Mouse (Mus musculus) heart, embryonic 16.5 days (tissue): ENCODE results near the gene Fars2. TPM values are rescaled to one million over a fixed set of nuclear protein-coding genes. Genes with fewer than 3 reads are reported as not detected.

Experiments
- ATAC-seq: fragments of 200-750 bp; cut with Nextera tagmentation; replicated peaks from 2 replicates; pipeline ENCODE4 v1.8.0; 2017; ENCODE audit warnings: moderate number of reproducible peaks; ENCODE audit not compliant: insufficient read depth, low FRiP score; ENCODE audit errors: extremely low read depth
- H3K27ac ChIP-seq: fragments of 300-500 bp; sonication (generic); 2 replicates; pipeline ENCODE4 v1.5.1; 2014; ENCODE audit warnings: mild to moderate bottlenecking, low read length, control low read depth, moderate library complexity
- H3K27me3 ChIP-seq: fragments of 300-500 bp; sonication (generic); 2 replicates; pipeline ENCODE4 v1.6.1; 2014; ENCODE audit warnings: low read length, mixed read lengths; ENCODE audit not compliant: control insufficient read depth, insufficient read depth
- H3K36me3 ChIP-seq: fragments of 300-500 bp; sonication (generic); 2 replicates; pipeline ENCODE4 v1.6.1; 2014; ENCODE audit not compliant: control insufficient read depth, insufficient read depth
- H3K4me1 ChIP-seq: fragments of 300-500 bp; sonication (generic); 2 replicates; pipeline ENCODE4 v1.6.1; 2014; ENCODE audit warnings: low read length, mixed read lengths; ENCODE audit not compliant: control insufficient read depth, insufficient read depth
- H3K4me2 ChIP-seq: fragments of 300-500 bp; sonication (generic); 2 replicates; pipeline ENCODE4 v1.6.1; 2014; ENCODE audit warnings: low read depth, mild to moderate bottlenecking, control low read depth, low read length
- H3K4me3 ChIP-seq: fragments of 300-500 bp; sonication (generic); 2 replicates; pipeline ENCODE4 v1.5.1; 2014; ENCODE audit warnings: mild to moderate bottlenecking, control low read depth, low read length
- H3K9ac ChIP-seq: fragments of 300-500 bp; sonication (generic); 2 replicates; pipeline ENCODE4 v1.6.1; 2014; ENCODE audit warnings: low read length, control low read depth
- H3K9me3 ChIP-seq: fragments of 300-500 bp; sonication (generic); replicated peaks from 2 replicates; pipeline ENCODE4 v1.6.1; 2016; ENCODE audit warnings: low read length; ENCODE audit not compliant: control insufficient read depth
- WGBS: fragments of 180-500 bp; shearing (Covaris S2); extraction: QIAGEN DNeasy Blood & Tissue Kit; methylation state at CpG from one replicate; pipeline ENCODE4 v1.1.7; 2014; 5-methylcytosine and 5-hydroxymethylcytosine counted together
- polyA plus RNA-seq: library from polyadenylated mRNA; unstranded; fragments of >200 nt; fragmentation: Nextera tagmentation; extraction: Ambion mirVana; gene quantifications from 2 replicates; pipeline ENCODE4 v1.2.1, GENCODE M21; 2015

The Fars2 gene
- polyA plus RNA-seq, 1 experiment from 2014 or later = 71.5 TPM

DNA sequence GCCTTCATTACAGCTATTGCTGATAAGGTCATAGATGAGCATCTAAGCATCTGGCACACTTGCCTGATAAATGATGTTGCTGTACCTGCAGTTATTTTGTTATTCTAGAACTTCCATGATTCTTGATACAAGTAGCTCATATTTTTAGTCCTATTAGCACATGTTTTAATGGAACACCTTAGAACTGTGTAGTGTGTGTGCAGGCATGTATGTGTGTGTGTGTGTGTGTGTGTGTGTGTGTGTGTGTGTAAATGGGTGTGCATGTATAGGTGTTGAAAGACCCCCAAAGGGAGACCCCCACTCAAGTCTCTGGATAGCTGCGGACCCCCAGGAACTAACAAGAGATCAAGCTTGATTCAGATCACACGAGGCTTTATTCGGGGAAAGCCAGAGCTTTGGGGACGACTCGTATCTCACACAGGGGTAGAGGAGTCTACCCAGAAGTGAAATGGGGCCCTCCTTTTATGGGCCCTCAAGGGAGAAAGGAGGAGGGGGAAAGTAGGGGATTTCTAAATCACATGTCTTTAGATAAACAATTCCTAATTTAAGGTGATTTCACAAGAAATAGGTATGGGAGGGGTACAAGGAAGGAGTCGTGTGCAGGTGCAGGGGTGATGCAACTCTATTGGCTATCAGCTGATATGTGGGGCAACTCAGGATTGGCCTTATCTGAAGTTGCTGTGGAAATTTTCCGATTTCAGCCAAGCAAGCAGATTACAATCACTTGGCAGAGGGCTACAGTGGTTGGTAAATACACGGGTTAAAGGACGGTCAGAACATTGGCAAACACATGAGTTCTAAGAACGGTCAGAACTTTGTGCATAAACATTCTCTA lies 503.5 kb downstream of the Fars2 start:
- H3K9me3 ChIP-seq = peaks cover under 1% of the 10 kb centered on the region; the same call in 1 of the 2 replicates
- no peaks in the 10 kb centered on the region for H3K36me3 ChIP-seq
- 81% methylated on average over 10 of the region's 10 CpGs for WGBS
- no peak overlapping the region for H3K4me2 ChIP-seq
- no peak for ATAC-seq
- H3K4me3 ChIP-seq = no peak overlapping the region
- H3K9ac ChIP-seq = no peak overlapping the region
- no peaks in the 10 kb centered on the region for H3K4me1 ChIP-seq
- H3K27me3 ChIP-seq = no peaks in the 10 kb centered on the region
- H3K27ac ChIP-seq = no peak overlapping the region

- ATAC-seq = no peak
- WGBS = 87% methylated on average over 1 of the region's 1 CpGs
- no peak overlapping the region for H3K4me3 ChIP-seq
These were observed 504.1 kb downstream of the Fars2 start for GRCm38 (mm10) chr13:36621333-36621659.

GRCm38 (mm10) chr13:36623556-36623955 lies 506.3 kb downstream of the Fars2 start:
- Histone ChIP-seq H3K4me3 (no peak overlapping the region), H3K36me3 (no peaks in the 10 kb centered on the region), H3K9me3 (peaks cover 5% of the 10 kb centered on the region), H3K9ac (no peak overlapping the region), H3K27ac (no peak overlapping the region), H3K4me1 (no peaks in the 10 kb centered on the region), H3K27me3 (no peaks in the 10 kb centered on the region), H3K4me2 (no peak overlapping the region)
- no peak for ATAC-seq
- 78% methylated on average over 1 of the region's 1 CpGs for WGBS

More at GRCm38 (mm10) chr13:36621333-36621659, 504.1 kb downstream of the Fars2 start:
- Histone ChIP-seq H3K9me3 (peaks cover 5% of the 10 kb centered on the region), H3K36me3 (no peaks in the 10 kb centered on the region), H3K9ac (no peak overlapping the region), H3K4me1 (no peaks in the 10 kb centered on the region), H3K27ac (no peak overlapping the region), H3K27me3 (no peaks in the 10 kb centered on the region), H3K4me2 (no peak overlapping the region)

DNA sequence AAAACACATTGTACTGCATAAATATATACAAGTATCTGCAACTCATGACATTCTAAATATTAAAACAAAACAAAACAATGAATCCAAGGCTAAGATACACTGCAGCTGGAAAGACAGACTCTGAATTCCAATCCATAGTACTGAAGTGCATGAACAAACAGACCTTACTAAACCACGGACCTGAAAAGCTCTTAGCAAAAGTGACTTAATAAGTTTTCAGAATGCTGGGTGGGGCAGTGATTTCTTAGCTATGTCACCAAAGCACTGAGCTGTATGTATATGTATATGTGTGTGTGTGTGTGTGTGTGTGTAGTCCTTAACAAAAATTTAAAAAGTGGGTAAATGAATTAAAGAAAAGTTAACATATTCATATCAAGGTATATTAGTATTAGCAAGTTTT lies 511.9 kb downstream of the Fars2 start:
- Histone ChIP-seq H3K4me2 (no peak overlapping the region), H3K27ac (no peak overlapping the region), H3K9ac (no peak overlapping the region), H3K27me3 (no peaks in the 10 kb centered on the region), H3K4me3 (no peak overlapping the region), H3K36me3 (no peaks in the 10 kb centered on the region), H3K4me1 (no peaks in the 10 kb centered on the region), H3K9me3 (peaks cover 5% of the 10 kb centered on the region)
- ATAC-seq = no peak
- 70% methylated on average over 1 of the region's 1 CpGs for WGBS

DNA sequence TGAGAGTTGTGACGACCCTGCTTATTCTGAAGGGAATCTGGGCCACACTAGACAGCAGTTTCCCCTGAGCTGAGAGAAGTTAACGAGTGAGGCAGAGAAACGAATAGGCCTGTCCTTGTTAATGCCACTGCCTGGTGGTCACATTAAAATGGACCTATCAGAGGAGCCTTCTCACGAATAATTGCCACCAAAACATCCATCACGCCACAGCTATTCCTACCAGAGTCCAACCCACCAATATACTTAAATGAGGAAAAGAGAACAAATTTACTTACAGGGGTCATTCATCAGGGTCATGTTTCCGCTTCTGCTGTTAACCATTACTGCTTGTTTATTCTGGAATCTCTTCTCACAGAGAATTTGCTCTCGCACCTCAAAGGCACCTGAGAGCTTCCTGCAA lies 531.0 kb downstream of the Fars2 start:
- Histone ChIP-seq H3K27me3 (no peaks in the 10 kb centered on the region), H3K9me3 (no peaks in the 10 kb centered on the region), H3K36me3 (no peaks in the 10 kb centered on the region), H3K4me3 (no peak overlapping the region), H3K9ac (no peak overlapping the region), H3K4me1 (no peaks in the 10 kb centered on the region), H3K4me2 (no peak overlapping the region), H3K27ac (no peak overlapping the region)
- 67% methylated on average over 7 of the region's 7 CpGs for WGBS
- no peak for ATAC-seq

DNA sequence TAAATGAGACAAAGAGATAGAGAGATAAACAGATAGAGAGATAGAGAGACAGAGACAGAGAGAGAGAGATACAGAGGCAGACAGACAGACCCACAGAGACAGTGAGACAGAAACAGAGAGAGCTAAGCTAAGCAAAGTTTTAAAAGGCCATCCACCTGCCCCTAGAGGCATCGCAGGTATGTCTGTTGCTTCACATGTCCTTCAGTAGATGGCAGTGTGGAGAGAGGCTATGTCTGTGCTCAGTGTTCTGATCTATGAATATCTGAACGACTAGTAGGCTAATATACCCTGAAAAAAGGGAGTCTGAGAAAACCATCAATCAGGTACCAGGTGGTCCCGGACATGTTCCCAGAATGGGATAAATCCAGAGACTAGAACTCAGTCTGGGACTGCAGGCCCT lies 537.0 kb downstream of the Fars2 start:
- ATAC-seq = no peak
- Histone ChIP-seq H3K4me2 (no peak overlapping the region), H3K9ac (no peak overlapping the region), H3K27ac (no peak overlapping the region), H3K9me3 (no peaks in the 10 kb centered on the region), H3K27me3 (no peaks in the 10 kb centered on the region), H3K4me3 (no peak overlapping the region), H3K36me3 (no peaks in the 10 kb centered on the region), H3K4me1 (no peaks in the 10 kb centered on the region)
- WGBS = 73% methylated on average over 3 of the region's 3 CpGs

DNA sequence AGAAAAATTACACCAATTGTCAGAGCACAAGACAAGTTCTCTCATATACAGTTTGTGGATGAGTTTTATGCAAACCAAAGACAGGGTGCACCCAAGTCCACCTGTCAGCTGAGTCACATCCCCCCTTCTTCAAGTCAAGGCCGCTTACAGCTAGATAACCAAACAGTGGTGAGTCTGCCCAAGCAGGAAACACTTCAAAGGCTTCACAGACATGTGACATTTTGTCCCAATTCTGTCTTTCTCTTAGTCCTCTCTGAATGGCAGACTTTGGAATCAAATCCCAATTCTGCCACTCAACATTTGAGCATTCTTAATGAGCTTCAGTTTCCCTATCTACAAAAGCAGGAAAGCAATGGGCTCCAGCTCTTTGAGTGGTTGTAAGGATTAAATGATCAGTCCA lies 562.1 kb downstream of the Fars2 start:
- no peaks in the 10 kb centered on the region for H3K9me3 ChIP-seq
- no peaks in the 10 kb centered on the region for H3K36me3 ChIP-seq
- H3K9ac ChIP-seq = no peak overlapping the region
- 61% methylated on average over 1 of the region's 1 CpGs for WGBS
- no peak overlapping the region for H3K27ac ChIP-seq
- H3K4me1 ChIP-seq = no peaks in the 10 kb centered on the region
- no peak overlapping the region for H3K4me2 ChIP-seq
- no peaks in the 10 kb centered on the region for H3K27me3 ChIP-seq
- no peak overlapping the region for H3K4me3 ChIP-seq
- no peak for ATAC-seq

DNA sequence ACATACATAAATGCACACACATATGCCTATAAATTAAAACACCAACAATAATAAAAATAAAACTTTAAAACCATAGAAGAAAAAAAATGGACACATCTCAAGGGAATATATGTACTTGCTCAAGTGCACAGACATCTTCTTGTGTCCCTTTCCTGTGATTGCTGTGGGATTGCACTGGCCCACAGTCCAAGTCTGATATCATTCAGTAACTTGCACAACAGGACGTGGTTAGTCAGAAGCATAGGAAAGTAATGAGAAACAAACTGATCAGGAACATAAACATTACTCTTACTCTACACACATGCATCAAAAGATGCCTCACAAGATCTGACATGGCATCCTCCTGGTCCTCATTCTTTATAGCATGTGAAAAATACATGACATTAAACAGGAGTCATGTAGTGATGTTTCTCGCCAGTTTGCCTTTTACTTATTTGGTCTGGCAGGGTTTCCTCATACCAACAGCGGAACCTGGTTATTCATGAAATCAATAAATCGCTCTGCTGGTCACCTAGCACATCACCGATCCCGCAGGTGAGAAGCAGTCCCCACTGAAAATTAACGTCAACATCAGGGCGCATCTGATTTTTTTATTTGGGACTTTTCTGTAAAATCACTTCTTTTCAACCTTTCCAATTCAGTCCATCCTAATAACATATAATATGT lies 563.6 kb downstream of the Fars2 start:
- Histone ChIP-seq H3K27ac (no peak overlapping the region), H3K9me3 (no peaks in the 10 kb centered on the region), H3K4me3 (no peak overlapping the region), H3K4me1 (no peaks in the 10 kb centered on the region), H3K9ac (no peak overlapping the region), H3K36me3 (no peaks in the 10 kb centered on the region), H3K27me3 (no peaks in the 10 kb centered on the region), H3K4me2 (no peak overlapping the region)
- 89% methylated on average over 8 of the region's 8 CpGs for WGBS
- ATAC-seq = no peak

- Histone ChIP-seq H3K9ac (no peak overlapping the region), H3K9me3 (no peaks in the 10 kb centered on the region), H3K4me2 (no peak overlapping the region), H3K4me3 (no peak overlapping the region), H3K36me3 (no peaks in the 10 kb centered on the region), H3K4me1 (no peaks in the 10 kb centered on the region), H3K27me3 (no peaks in the 10 kb centered on the region), H3K27ac (no peak overlapping the region)
- no peak for ATAC-seq
- WGBS = 62% methylated on average over 4 of the region's 4 CpGs
These were observed 566.4 kb downstream of the Fars2 start for GRCm38 (mm10) chr13:36683581-36683980.
